Mouse (Mus musculus) thymus, adult 2 months (tissue): ENCODE results near the gene Ccdc186.

Experiments
- CTCF ChIP-seq: fragments of 200-500 bp; IDR thresholded peaks from 2 replicates; pipeline ENCODE4 v1.5.1; 2012; ENCODE audit warnings: mild to moderate bottlenecking, control low read depth, low read length, moderate library complexity, borderline replicate concordance; ENCODE audit not compliant: control insufficient read depth, poor library complexity, insufficient read depth; ENCODE audit errors: extremely low read depth
- POLR2A ChIP-seq: fragments of 200-500 bp; IDR thresholded peaks from 2 replicates; pipeline ENCODE4 v1.6.1; 2012; ENCODE audit warnings: mild to moderate bottlenecking, low read length, control low read depth, moderate library complexity; ENCODE audit not compliant: control insufficient read depth, poor library complexity, insufficient read depth; ENCODE audit errors: extremely low read depth

- TF ChIP-seq CTCF = no peak
- TF ChIP-seq POLR2A = no peak
These were observed 71.3 kb downstream of the Ccdc186 start for GRCm38 (mm10) chr19:56750709-56751108.
